Mouse (Mus musculus): ENCODE measurements at regions not wholly inside any gene's neighbourhood (a gene's known extent, or its start where the extent isn't known, plus 50 kb on each side); places are given as distances from the start of the nearest gene placed in this dataset.

GRCm38 (mm10) chr4:101355431-101356092 is 63.5 kb upstream of the Ak4 start:
- TF ChIP-seq POLR2A (IDR thresholded peaks at IDR 0.05; ENCODE audit: low read depth, low read length) = peak; percentile 17
- TF ChIP-seq CTCF (conservative IDR thresholded peaks at IDR 0.05; ENCODE audit: insufficient read depth, insufficient read length, low read depth, low read length) = no peak
